Mouse (Mus musculus) kidney, postnatal 10 days (tissue): ENCODE data around the gene Mrfap1.

Experiments used
- DNase-seq: peaks from one replicate; pipeline ENCODE4 v3.0.0; 2021; ENCODE audit warnings: mixed read lengths

Gene Mrfap1

DNA sequence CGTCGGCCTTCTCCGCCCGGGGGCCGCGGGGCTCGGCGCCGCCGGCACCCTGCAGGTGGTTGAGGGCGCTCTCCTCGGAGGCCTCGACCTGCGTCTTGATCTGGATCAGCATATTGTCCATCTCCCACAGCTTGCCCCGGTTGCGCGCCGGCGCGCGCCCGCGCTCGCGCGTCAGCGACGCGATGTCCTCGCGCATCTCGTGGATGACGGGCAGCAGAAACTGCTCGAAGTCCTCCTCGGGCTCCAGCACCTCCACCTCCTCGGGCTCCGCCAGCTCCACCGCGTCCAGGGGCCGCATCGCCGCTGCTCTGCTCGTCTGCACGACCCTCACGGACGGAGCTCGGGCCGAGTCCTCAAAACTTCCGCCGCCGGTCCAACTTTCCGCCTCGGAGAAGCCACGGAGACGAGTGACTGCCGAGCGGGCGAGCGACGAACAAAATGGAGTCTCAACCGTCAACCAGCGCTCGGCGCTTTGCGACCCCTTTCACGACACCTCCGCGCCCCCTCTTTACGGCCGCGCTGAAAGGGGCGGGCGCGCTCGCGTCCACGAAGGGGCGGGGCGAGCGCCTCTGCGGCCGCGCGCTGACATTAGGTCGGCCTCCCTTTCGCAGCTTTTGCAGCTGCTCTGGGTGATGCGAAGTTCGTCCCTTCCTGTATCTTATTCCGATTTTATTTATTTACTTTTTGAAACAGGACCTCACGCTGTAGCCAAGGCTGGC, at the start of gene Mrfap1:
TSS of gene Mrfap1 (minus strand) at position 477 of the 719 bp plus-strand sequence.
- peak; percentile 95 for DNase-seq

- no peak for DNase-seq
These were observed 47.9 kb upstream of the Mrfap1 start for GRCm38 (mm10) chr5:36844490-36844889.

GRCm38 (mm10) chr5:36841701-36842100, 45.1 kb upstream of the Mrfap1 start:
- DNase-seq: no peak

GRCm38 (mm10) chr5:36840092-36840491, 43.5 kb upstream of the Mrfap1 start:
- no peak for DNase-seq

- DNase-seq: no peak
These were observed 43.0 kb upstream of the Mrfap1 start for GRCm38 (mm10) chr5:36839602-36840001.

DNA sequence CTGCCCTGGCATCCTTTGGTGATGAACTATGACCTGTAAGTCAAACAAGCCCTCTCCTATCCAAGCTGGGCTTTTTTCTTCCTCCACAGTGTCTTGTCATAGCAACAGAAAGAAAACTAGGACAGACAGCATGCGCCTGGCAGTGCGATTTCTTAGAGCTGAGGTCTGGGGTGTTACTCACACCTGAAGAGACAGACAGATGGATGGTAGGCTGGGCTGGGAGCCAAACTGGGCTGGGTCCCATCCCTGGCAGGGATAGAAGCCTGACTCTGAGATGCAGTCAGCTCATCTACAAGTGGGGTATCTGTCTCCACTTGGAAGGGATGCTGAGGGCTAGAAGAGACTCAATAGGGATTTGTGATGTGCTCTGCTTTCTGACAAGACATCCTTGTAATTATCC, 42.5 kb upstream of the Mrfap1 start:
- DNase-seq: no peak

- DNase-seq: peak; percentile 83
These were observed 39.4 kb upstream of the Mrfap1 start for GRCm38 (mm10) chr5:36835933-36836332.

GRCm38 (mm10) chr5:36831272-36831671, 34.7 kb upstream of the Mrfap1 start:
- peak; percentile 28 for DNase-seq

GRCm38 (mm10) chr5:36829913-36830879, 33.6 kb upstream of the Mrfap1 start, which contains the start of gene Man2b2:
Gene Man2b2, minus strand, starts transcription at chr5:36830653.
- peak; percentile 95 for DNase-seq

GRCm38 (mm10) chr5:36829098-36829497, 32.5 kb upstream of the Mrfap1 start:
- no peak for DNase-seq

DNA sequence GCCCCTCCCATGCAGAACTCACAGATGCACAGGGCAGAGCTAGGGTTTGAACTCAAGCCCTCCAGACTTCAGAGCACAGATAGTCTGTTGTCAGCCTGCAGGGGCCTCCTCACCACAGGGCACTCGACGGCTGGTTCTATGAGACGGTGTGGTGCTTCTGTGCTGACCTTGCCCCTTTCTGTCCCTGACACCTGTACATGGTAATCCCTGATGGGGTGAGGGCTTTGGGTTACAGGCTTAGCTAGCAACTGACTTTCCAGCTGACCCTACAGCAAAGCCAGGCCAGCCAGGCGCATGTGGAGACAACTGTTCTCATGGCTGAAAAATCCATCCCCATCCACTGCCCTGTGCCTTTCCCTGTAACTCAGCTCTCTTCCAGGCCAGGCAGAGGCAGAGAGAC, 26.3 kb upstream of the Mrfap1 start:
- no peak for DNase-seq

DNA sequence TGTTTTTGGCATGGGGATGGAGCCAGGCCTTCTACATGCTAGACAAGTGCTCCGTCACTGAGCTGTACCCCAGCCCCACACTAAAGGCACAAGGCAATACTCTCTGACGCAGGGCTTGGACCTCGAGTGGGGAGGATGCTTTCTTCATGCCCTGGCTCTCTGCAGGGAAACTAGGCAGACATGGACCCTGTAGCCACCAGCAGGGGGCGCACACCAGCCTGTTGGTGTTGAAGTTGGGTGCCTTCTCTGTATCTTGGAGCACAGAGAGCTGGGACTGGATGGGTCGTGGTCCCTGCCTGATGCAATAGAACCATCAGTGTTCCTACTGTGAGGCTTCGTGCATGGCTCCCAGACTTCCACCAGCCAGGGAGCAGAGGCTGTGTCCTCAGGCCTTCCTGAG, 23.6 kb upstream of the Mrfap1 start:
- DNase-seq: peak; percentile 66

- DNase-seq: no peak
These were observed 23.2 kb upstream of the Mrfap1 start for GRCm38 (mm10) chr5:36819742-36820141.

GRCm38 (mm10) chr5:36817738-36818137, 21.2 kb upstream of the Mrfap1 start:
- DNase-seq: no peak

- no peak for DNase-seq
These were observed 18.0 kb upstream of the Mrfap1 start for GRCm38 (mm10) chr5:36814554-36814953.

DNA sequence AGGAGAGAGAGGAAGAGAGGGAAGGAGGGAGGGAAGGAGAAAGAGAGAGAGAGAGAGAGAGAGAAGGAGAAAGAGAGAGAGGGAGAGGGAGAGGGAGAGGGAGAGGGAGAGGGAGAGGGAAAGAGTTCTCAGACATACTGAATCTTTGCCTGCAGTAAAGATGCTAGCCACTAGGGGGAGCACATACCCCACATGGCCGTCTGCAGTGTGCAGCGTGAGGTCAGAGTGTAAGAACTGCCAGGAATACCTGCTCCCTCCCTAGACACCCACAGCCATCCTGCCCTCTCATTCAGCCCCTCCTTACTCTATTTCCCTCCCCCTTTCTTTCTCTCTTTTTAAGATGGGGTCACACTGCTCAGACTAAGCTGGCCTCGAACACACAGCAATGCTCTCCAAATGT, 14.8 kb upstream of the Mrfap1 start:
- DNase-seq: peak; percentile 81

DNA sequence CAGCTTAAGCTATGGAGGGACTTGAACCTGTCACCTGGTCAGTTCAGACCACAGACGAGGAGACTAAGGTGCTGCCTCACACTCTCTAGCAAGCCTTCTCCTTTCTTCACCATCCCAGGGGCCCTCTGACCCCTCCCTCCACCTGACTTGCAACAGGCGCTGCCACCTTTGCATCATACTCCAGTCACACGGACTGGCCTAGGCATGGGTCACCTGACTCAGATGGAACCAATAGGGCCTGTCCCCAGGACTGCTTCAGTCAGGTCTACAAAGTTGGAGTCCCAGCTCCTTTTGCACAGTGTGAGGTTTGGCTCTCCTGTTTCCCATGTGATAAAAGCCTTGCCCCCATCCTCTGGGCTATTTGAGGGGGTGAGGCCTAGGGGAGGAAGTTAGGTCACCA, 14.1 kb upstream of the Mrfap1 start:
- no peak for DNase-seq

GRCm38 (mm10) chr5:36809123-36809522, 12.6 kb upstream of the Mrfap1 start:
- DNase-seq: no peak

GRCm38 (mm10) chr5:36807106-36807505, 10.5 kb upstream of the Mrfap1 start:
- no peak for DNase-seq

GRCm38 (mm10) chr5:36797291-36797690, 719 bp upstream of the Mrfap1 start:
- no peak for DNase-seq

DNA sequence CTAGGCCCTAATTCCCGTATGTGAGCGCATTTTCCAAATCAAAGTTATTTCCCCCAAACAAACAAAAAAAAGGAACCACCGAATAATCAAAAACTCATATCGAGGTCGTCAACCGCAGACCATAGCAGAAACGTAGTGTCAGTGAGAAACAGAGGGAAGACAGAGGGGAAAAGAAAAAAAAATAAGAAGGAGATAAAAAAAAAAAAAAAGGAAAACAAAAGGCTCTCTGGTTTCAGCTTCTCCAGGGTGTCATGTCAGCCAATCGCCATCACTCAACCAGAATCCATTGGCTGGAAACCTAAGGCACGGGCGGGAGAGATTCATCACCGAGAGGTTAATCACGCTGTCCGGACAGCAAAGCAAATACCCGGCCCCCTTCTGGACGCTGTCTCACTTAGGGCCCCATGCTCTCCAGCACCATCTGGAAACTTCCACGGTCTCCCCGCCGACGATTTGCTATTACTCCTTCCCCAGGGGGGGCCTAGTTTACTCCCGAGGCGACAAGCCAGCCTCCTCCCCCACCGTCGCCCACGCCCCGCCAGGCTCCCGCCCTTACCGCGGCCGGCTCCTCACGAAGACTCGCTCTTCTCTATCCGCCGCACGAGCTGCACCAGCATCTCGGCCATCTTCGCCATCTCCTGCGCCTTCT, 801 bp downstream of the Mrfap1 start:
- peak; percentile 77 for DNase-seq

GRCm38 (mm10) chr5:36791861-36792260, 4.7 kb downstream of the Mrfap1 start:
- DNase-seq: no peak

DNA sequence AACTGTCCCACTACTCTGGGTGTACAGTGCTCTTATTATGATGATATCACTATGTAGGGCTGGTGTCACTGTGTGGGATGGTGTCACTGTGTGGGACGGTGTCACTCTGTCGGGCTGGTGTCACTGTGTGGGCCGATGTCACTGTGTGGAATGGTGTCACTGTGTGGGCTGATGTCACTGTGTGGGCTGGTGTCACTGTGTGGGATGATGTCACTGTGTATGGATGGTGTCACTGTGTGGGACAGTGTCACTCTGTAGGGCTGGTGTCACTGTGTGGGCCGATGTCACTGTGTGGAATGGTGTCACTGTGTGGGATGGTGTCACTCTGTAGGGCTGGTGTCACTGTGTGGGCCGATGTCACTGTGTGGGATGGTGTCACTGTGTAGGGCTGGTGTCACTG, 10.5 kb downstream of the Mrfap1 start:
- DNase-seq: no peak
